Mouse (Mus musculus): ENCODE data around the gene Gm10999.
"Not testable (repeated sequence)": the region's sequence is repeated elsewhere in the genome, so short reads cannot be mapped to it uniquely, and the experiment has no call there.

The Gm10999 gene

DNA sequence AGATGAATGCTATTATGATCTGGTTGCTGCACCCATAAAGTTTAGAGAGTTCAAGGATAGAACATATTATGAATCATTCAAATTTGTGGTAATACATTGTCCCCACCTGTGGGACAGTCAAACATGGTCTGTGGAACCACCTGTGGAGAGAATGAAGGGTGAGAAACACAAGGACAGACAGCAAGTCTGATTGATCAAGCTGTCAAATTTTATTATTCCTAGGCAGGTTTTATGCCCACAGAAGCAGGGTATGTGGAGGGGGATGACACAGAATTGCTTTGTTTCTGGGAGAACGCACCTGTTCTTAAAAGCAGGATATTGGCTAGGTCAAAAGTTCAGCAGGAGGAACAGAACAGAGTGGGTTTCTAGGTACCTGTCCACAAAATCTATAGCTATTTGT is at the start of gene Gm10999:
Gene Gm10999 (minus strand): TSS at position 101 of the 400 bp plus-strand sequence.
- no peak for DNase-seq (ENCODE audit: extremely low read depth, insufficient read length, low spot score)

DNA sequence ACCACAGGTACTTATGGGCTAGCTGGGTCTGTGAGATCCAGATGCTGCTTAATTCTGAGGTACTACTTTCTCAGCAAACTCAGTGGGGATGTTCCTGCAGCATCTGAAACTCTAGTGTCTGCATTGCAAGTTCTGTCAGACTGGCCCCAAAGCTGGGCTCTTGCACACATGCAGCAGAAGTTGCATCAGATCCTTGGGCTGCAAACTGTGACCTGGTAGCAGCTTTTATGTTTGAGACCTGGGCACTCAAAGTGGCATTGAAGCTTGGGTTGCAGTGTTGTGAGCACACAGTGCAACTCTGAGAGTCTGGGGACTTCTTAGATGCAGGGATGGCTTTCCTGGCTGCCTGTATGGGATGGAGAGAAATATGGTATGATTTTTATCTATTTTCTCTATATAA is 2.0 kb upstream of the Gm10999 start:
- DNase-seq (ENCODE audit: extremely low read depth, insufficient read length, low spot score) = no peak

DNA sequence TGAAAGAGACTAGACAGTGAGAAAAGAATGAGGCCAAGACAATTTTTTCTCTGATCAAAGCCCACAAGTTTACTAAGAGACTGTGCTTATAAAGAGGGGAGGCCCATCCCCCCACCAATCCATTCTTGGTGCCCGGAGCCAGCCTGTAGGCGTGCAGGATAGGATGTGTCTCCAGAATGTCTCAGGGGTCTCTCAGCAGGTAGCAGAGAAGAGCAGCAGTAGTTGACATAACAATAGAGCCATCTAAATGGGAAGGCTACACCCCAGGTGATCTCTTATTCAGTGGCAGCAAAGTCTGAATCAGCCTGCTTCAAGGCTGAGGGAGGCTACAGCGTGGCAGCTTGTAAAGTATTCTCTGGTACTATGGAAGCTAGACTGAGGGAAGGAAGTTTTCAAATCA is 15.7 kb downstream of the Gm10999 start:
- not testable (repeated sequence) for DNase-seq (ENCODE audit: extremely low read depth, insufficient read length, low spot score)

Data from 3134 (cell line).